Mouse (Mus musculus) T-helper 1 cell (primary cell): ENCODE data around the gene Npvf.
"Not testable (repeated sequence)": the region's sequence is repeated elsewhere in the genome, so short reads cannot be mapped to it uniquely, and the experiment has no call there.

Experiments used
- in situ Hi-C: fragments of 300-600 bp; cut with MboI, MseI; formaldehyde crosslinking; loops from one replicate; pipeline ENCODE4 v1.15.1; 2025; ENCODE audit warnings: high pct_unique_total_duplicates

Npvf gene

GRCm38 (mm10) chr6:50641898-50642297 is 12.3 kb downstream of the Npvf start:
- in situ Hi-C loops: no loop called here

- in situ Hi-C loops: no loop called here
Observed at GRCm38 (mm10) chr6:50640377-50640776, 13.9 kb downstream of the Npvf start.

- in situ Hi-C loops: no loop called here
Observed at GRCm38 (mm10) chr6:50639656-50640055, 14.6 kb downstream of the Npvf start.

GRCm38 (mm10) chr6:50626170-50626569 is 28.1 kb downstream of the Npvf start:
- in situ Hi-C loops: not testable (repeated sequence)

GRCm38 (mm10) chr6:50618273-50618672 is 36.0 kb downstream of the Npvf start:
- in situ Hi-C loops: not testable (repeated sequence)

GRCm38 (mm10) chr6:50601620-50602019 is 52.6 kb downstream of the Npvf start:
- in situ Hi-C loops: no loop called here
